Mouse (Mus musculus) ovary, postnatal 14 days (tissue): ENCODE data around the gene Mdm2.
"Not testable (repeated sequence)": the region's sequence is repeated elsewhere in the genome, so short reads cannot be mapped to it uniquely, and the experiment has no call there.

Source experiments
- DNase-seq: peaks from one replicate; pipeline ENCODE4 v3.0.0; 2022; ENCODE audit warnings: low spot score

The Mdm2 gene

DNA sequence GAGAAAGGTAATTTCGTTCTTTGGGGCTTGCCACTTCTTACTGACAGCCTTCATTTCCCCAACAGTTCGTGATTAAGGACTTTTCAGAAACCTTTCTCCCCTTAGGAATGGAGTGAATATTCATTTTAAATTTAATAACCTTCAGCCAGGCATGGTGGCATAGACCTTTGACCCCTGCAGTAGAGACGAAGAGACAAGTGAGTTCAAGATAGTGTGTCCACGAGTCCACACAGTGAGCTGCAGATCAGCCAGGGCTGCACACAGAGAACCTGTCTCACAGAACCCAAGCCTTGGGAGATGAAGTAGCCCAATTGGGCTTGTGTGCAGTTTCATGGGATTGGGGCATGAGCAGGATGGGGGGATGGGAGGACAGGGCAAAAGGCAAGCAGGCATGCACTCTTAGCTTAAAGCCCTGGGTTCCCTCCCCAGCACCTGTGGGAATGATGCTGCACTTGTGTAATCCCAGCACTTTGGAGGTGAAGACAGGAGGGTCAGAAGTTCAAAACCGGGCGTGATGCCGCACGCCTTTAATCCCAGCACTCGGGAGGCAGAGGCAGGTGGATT, 1.7 kb upstream of the Mdm2 start:
- no peak for DNase-seq

DNA sequence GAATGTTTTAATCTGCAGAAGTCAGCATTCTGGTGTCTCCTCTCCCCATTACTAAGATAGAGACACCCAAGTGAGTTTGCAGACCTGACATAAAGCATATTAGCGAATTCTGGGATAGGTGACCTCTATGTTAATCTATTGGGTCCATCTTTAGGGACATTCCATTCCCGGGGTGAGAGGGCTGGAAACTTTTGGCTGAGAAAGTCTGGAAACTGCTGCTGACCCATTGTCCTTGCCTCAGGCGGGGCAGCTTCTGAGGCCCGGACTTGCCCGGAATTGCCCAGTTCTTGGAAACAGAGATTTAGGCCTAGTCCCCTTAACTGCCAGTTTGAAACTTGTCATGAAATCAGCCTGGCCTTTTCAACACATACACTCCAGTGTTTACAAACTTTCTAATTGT, 850 bp upstream of the Mdm2 start:
- DNase-seq, result no peak

DNA sequence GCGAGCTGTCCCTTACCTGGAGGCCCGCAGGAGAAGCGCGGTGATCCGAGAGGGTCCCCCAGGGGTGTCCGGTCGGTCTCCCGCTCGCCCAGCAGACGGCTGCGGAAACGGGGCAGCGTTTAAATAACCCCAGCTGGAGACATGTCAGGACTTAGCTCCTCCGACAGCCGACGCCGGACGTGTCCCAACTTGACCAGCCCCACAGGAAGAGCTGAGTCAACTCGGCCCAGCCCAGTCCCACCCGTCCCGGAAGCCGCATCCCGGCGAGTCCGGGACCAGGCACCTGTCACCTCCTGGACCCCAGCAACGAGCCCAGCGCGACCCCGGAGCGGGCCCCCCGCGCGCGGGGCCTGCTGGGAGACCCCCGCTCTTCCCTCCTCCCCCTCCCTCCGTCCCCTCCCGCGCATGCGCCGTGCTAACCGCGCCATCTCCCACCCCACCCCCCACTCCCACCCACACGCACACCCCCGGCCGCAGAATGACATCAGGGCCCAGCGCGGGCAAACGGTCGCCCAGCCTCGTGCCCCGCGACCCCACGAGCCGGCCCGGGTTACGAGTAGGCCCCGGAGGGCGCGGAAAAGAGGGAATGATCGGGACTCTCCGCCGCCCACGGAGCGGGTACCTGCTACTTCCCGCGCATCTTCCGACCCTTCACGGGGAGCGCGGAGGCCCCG, 491 bp downstream of the Mdm2 start:
- peak; percentile 64 for DNase-seq

DNA sequence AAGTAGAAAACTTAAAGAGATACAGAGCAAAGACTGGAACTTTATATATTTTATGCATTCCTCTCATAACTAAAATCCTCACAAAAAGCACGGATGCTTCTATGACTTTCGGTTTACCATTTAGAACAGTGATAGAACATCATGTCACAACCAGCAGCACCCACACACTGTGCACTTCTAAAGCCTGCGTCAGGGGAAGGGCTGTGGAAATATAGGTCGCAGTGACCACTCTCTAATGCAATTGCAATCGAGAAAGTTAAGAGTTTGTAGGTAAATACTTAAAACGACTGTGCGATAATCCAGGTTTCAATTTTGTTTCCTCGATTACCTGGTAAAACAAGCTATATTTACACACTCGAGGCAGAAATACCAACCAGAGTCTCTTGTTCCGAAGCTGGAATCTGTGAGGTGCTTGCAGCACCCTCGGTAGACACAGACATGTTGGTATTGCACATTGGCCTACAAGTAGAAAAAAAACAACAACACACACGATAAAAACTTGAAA, 1.2 kb downstream of the Mdm2 start:
- DNase-seq, result no peak

DNA sequence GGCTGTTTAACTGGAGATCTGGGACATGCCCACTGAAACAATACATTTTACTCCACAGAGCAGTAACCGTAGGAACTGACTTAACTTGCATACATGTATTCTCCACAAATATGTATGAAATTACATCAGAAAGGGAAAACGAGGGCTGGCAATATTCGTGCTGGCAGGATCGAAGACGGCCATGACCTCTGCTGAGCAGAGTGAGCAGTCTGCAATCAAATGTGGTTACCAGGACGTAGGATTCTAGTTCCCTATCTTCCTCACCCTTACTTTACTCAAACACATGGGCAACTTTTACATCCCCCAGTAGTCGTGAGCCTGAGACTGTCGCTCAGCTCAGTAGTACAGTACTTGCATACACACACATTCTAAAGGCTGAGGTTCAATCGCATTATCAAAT, 1.7 kb downstream of the Mdm2 start:
- no peak for DNase-seq

DNA sequence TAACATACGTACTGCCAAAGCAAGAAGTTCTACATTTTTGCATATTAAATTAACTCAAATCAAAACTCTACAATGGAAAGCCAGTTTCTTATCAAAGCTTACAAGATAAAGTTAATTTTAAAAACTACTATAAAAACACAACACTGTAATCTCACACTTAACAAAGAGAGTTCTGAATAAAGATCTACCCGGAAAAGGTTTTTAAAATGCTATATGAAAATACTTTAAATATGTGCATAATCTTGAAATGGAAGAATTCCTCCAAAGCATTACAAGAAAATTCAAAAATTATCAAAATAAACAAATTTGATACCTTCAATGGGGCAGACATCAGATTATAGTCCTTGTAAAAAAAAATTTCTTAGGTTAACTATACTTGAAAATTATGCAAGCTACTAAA, 2.2 kb downstream of the Mdm2 start:
- DNase-seq, result no peak

DNA sequence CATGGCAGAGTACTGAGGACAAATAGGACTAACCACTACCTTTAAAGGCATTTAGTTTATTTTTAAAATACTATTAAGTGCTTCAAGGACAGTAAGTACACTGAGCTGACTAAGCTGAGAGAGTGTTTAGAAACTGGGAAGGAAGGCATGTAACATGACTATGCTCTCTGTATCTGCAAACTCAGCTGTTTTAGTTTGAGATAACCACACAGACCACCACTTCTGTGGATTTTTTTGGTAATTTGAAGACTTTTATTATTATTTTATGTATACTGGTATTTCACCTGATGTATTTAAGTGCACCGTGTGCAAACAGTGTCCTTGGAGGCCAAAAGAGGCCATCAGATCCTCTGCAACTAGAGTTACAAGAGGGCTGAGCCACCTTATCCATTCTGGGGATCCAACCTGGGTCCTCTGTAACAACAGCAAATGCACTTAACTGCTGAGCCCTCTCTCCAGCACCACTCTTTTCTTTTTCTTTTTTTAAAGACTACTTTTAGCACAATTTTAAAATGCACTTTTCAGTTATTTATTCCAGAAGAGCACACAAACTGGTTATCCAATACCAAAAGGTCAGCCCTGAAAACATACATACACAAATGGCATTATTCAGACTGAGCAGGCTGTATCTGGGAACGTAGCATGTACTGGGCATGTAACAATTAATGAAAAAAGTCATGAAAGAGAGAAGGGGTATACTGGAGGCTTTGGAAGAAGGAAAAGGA, 3.3 kb downstream of the Mdm2 start:
- DNase-seq, result no peak

DNA sequence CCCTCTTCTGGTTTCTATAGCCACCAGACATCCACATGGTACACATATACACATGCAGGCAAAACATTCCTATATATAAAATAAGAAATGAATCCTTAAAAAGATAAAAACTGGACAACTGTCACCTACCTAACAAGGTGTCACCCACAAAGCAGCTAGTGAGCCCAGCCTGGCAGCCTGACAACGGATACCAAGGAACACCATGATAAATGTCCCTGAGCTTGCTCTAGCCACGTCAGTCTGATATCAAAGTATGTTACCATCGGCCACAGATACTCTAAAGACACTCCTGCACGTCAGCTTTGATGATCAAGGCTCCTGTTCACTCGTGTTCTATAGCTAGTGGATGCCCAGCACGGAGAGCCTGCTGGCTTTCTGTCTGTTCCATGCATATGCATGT, 4.1 kb downstream of the Mdm2 start:
- no peak for DNase-seq

DNA sequence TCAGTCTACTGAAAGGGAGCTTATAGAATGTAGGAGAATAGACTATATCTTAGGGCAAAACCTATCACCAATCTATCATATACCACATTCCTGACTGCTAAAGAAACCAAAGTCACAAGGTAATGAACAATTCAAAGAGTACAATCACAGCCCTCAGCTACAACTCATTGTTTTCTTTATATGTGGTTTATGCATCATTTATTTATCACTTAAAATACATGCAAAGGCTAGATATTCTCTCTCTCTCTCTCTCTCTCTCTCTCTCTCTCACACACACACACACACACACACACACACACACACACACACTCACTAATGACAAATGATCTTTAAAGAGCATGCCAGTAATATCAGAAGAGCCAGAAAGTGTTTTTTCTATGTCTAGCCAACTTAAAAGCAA, 4.8 kb downstream of the Mdm2 start:
- no peak for DNase-seq

DNA sequence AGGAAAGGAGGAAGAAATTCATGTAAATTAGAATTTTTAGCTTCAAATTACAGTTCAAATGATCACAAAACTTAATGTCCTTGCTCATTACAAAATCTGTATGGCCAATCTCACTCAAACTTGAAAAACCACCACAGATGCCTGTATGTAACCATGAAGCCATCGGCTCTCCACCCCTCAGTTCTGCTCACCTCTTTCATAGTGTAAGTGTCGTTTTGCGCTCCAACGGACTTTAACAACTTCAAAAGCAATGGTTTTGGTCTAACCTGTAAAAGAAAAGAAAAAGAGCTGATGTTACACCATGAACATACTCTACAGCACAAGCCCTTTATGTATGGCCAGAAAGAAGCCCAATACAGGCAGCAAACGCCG, 5.6 kb downstream of the Mdm2 start:
- no peak for DNase-seq

DNA sequence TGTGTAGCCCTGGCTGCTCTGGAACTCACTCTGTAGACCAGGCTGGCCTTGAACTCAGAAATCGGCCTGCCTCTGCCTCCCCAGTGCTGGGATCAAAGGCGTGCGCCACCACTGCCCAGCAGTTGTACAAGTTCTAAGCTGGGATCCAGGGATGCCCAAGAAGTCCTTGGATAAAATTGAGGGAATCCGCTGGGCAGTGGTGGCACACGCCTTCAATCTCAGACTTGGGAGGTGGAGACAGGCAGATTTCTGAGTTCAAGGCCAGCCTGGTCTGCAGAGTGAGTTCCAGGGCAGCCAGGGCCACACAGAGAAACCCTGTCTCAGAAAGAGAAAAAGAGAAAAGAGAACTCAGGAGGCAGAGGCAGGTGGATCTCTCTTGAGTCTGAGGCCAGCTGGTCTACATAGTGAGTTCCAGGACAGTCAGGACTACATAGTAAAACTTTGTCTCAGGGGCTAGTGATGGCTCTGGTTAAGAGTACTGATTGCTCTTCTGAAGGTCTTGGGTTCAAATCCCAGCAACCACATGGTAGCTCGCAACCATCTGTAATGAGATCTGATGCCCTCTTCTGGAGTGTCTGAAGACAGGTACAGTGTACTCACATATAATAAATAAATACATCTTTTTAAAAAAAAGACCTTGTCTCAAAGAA, 6.1 kb downstream of the Mdm2 start:
- not testable (repeated sequence) for DNase-seq

DNA sequence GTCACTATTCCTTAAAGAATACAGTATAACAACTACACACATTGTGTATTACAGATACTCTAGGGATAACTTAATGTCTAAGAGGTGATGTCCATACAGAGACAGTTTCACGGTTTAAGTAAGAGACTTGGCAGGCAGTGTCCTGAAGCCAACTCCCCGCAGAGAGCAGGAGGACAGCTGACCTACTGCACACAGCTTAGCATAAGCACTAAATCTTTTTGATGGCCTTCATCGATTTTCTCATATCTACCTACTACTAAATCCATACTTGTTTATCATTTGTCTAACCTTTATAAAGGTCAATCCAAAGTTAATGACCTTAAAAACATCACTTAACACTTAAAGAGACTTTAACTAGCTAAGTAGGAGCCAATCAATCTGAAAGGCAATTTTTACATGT, 7.1 kb downstream of the Mdm2 start:
- no peak for DNase-seq

DNA sequence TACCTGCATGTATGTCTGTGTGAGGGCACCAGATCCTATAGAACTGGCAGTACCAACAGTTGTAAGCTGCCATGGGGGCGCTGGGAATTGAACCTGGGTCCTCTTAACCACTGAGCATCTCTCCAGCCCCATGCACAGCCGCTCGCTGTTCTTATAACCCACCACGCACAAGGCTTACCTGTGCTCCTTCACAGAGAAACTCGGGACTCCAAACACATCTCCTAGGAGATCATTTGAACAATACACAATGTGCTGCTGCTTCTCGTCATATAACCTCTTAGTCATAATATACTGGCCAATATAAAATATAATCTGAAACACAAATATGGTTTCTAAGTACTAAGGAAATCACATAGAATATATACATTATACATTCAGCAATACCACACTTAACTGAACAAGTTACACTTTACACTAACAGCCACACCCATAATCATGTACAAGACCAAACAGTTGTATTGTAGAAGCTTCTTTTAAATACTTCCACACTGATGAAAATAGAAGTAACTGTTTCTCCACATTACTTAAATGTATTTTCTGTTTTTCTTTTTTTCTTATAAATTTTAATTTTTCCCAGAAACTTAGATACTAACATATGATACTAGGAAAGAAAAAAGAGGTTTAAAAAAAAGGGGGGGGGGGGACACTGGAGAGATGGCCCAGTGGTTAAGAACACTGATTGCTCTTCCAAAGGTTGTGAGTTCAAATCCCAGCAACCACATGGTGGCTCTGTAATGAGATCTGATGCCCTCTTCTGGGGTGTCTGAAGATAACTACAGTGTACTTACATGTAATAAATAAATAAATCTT, 8.3 kb downstream of the Mdm2 start:
- no peak for DNase-seq

DNA sequence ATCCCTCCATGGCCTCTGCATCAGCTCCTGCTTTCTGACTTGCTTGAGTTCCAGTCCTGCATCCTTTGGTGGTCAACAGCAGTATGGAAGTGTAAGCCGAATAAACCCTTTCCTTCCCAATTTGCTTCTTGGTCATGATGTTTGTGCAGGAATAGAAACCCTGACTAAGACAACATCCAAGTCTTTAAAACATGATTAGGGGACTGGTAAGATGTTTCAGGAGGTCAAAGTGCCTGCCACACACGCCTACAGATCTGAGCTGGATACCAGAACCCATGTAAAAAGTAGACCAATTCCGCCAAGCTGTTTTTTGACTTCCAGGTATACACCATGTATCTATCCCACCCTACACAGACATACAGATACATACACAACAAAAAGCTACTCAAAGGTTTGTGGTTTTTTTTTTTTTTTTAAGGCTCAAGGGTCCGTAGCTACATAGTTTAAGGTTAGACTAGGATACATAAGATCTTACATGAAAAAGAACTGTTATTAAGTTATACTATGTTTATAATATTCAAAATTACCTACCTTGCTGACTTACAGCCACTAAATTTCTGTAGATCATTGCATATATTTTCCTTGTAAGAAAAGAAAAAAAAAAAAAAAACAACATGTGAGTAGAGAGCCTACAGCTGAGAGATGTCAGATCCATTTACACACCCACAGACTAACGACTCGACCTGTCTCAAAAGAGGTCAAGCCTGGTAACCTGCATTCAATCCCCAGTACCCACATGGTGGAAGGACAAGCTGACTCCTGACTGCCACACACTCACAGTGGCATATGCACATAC, 9.3 kb downstream of the Mdm2 start:
- no peak for DNase-seq

DNA sequence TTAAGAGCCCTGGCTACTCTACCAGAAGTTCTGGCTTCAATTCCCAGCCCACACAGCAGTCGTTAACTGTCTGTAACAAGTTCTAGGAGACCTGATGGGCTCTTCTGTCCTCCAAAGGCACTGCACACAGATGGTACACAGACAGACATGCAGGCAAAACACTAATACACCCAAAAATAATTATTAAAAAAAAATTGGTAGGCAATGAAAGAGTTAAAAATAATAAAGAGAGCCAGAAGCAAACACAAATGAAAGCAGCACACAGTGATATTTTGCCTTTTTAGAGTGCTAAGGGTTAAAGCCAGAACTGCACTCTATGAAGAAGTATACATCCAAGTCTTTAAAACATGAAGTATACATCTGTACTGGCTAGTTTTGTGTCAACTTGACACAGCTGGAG, 10.1 kb downstream of the Mdm2 start:
- DNase-seq, result no peak

DNA sequence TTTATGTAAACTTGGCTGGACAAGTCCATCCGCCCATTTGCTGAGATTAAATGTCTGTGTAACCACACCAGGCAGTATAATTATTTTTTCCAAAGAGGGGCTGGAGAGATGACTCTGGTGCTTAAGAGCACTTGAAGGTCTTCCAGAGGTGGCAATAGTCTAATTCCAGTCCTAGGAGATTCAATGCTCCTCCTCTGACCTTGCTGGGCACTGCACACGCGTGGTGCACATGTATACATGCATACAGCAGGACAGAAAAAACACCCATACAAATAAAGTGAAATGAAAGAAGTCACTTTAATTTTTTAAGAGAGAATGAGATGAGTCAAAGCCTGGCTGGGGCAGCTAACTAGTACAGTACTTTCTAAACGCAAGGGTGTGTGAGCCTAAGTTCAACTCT, 10.6 kb downstream of the Mdm2 start:
- no peak for DNase-seq

DNA sequence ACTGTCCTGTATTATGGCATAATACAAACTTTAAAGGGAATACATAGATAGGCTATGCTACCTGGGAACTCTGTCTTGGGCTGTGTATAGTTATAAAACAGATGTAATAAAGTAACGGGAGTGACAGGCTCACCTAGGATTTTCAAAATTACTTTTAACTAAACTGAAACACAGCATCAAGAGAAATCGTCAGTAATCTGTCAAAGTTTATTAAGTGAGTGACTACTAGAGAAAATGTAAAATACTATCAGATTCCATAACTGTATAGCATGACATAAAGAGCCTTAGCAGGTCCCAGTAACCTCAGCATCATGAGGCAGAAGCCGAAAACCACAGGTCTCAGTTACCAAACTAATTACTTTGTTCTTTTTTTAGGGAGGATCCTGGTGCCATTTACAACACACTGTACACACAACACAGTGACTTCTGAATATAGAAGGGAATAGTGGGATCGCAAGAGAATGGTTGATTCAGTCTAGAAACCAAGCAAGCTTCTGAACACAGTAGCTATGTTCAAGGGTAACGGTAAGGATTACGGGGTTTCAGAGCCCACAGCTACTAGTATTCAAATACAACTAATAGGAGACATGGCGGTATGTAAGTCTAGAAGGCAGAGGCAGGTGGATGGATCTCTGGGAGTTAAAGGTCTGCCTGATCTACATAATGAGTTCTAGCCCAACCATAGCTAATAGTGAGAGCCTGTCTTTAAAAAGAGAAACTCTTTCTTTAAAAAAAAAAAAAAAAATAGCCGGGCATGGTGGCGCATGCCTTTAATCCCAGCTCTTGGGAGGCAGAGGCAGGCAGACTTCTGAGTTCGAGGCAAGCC, 12.0 kb downstream of the Mdm2 start:
- no peak for DNase-seq

DNA sequence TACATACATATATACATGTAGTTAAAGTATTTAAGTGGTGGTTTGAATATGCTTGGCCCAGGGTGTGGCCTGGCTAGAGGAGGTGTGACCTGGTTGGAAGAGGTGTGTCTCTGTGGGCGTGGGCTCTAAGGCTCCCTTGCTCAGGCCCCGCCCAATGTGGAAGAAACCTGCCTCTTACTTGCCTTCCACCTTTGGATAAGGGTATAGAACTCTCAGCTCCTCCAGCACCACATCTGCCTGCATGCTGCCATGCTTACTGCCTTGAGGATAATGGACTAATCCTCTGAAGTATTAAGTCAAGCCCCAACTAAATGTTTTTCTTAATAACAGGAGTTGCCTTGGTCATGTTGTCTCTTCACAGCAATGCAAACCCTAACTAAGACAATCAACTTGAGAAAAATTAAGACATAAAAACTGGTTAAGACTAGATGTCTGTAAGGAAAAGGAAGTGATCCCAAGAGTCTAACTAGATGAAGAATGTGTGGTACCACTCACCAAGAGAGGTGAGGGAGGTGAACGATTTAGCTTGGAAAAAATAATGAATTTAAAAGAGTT, 12.9 kb downstream of the Mdm2 start:
- DNase-seq, result no peak

DNA sequence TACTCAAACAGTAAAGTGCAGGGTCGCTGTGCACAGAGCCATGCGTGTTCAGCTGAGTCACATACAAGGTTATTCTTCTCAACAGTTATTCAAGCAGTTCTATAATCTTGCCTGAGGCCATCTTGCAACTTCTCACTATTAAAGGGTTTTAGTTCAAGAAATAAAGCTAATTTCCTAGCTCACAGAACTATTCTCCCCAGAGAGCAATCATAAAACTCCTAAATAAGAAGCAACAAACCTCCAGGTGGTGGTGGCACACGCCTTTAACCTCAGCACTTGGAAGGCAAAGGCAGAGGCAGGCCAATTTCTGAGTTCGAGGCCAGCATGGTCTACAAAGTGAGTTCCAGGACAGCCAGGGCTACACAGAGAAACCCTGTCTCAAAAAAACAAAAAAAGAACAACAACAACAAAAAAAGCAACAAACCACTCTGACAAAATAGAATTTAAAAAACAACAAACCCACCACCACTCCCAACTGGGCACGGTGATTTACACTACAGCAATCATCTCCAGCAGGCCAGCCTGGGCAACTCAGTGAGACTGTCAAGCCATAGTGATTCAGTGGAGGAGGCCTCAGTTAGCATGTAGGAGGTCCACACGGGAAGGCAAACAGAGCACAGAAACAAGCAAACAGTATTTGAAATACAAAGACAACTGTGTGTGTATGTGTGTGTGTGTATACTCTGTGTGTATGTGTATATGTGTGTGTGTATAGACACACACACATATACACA, 13.6 kb downstream of the Mdm2 start:
- DNase-seq, result no peak
